Mouse (Mus musculus) MEL (cell line): ENCODE results near the gene Chid1.

ENCODE experiments used
- CTCF ChIP-seq, 3 experiments: IDR thresholded peaks in 2 of 3; conservative IDR thresholded peaks in 1 of 3; 2 replicates each; pipeline ENCODE4 v1.5.1; 2011 to 2012; ENCODE audit warnings: low read length in 3 of 3, low read depth in 2 of 3, mild to moderate bottlenecking in 2 of 3, improper control_type of control experiment in 1 of 3, inconsistent platforms in 1 of 3, mixed read lengths in 1 of 3, moderate library complexity in 1 of 3; ENCODE audit not compliant: control insufficient read depth in 1 of 3, insufficient read depth in 1 of 3, poor library complexity in 1 of 3, severe bottlenecking in 1 of 3
- EP300 ChIP-seq, 2 experiments: IDR thresholded peaks; 2 replicates each; pipeline ENCODE4 v1.6.1; 2011; ENCODE audit warnings: improper control_type of control experiment in 2 of 2, low read length in 2 of 2, low read depth in 1 of 2, mild to moderate bottlenecking in 1 of 2
- JUND ChIP-seq: IDR thresholded peaks from 2 replicates; pipeline ENCODE4 v1.6.1; 2011; ENCODE audit warnings: low read depth, mild to moderate bottlenecking, improper control_type of control experiment, low read length
- MAFK ChIP-seq: IDR thresholded peaks from 2 replicates; pipeline ENCODE4 v1.6.1; 2011; ENCODE audit warnings: low read depth, mild to moderate bottlenecking, low read length, improper control_type of control experiment, borderline replicate concordance
- MAX ChIP-seq: IDR thresholded peaks from 2 replicates; pipeline ENCODE4 v1.6.1; 2011; ENCODE audit warnings: low read length, improper control_type of control experiment
- NELFE ChIP-seq: IDR thresholded peaks from 2 replicates; pipeline ENCODE4 v1.6.1; 2011; ENCODE audit warnings: low read depth, low read length, improper control_type of control experiment
- POLR2A ChIP-seq, 2 experiments: IDR thresholded peaks; 2 replicates each; pipeline ENCODE4 v1.6.1; 2011 to 2012; ENCODE audit warnings: low read length in 2 of 2, mild to moderate bottlenecking in 2 of 2, control low read depth in 1 of 2, improper control_type of control experiment in 1 of 2, low read depth in 1 of 2, moderate library complexity in 1 of 2; ENCODE audit not compliant: control insufficient read depth in 1 of 2, insufficient read depth in 1 of 2, poor library complexity in 1 of 2
- RAD21 ChIP-seq: IDR thresholded peaks from 2 replicates; pipeline ENCODE4 v1.6.1; 2011; ENCODE audit warnings: mild to moderate bottlenecking, low read depth, low read length, improper control_type of control experiment
- RCOR1 ChIP-seq: IDR thresholded peaks from 2 replicates; pipeline ENCODE4 v1.6.1; 2012; ENCODE audit warnings: low read depth, mild to moderate bottlenecking, inconsistent platforms, low read length, improper control_type of control experiment
- SIN3A ChIP-seq: IDR thresholded peaks from 2 replicates; pipeline ENCODE4 v1.6.1; 2012; ENCODE audit warnings: low read length, improper control_type of control experiment, inconsistent platforms
- SMC3 ChIP-seq: IDR thresholded peaks from 2 replicates; pipeline ENCODE4 v1.6.1; 2011; ENCODE audit warnings: low read depth, low read length, improper control_type of control experiment
- TAL1 ChIP-seq: IDR thresholded peaks from 2 replicates; pipeline ENCODE4 v1.6.1; 2012; ENCODE audit warnings: mild to moderate bottlenecking, inconsistent platforms, low read length, moderate library complexity, mixed read lengths
- TCF12 ChIP-seq: IDR thresholded peaks from 2 replicates; pipeline ENCODE4 v1.6.1; 2014; ENCODE audit warnings: low read depth, mild to moderate bottlenecking, inconsistent platforms, low read length, improper control_type of control experiment, moderate library complexity
- UBTF ChIP-seq: IDR thresholded peaks from 2 replicates; pipeline ENCODE4 v1.6.1; 2012; ENCODE audit warnings: low read depth, mild to moderate bottlenecking, inconsistent platforms, low read length, improper control_type of control experiment, moderate library complexity, borderline replicate concordance; ENCODE audit not compliant: insufficient read depth

DNA sequence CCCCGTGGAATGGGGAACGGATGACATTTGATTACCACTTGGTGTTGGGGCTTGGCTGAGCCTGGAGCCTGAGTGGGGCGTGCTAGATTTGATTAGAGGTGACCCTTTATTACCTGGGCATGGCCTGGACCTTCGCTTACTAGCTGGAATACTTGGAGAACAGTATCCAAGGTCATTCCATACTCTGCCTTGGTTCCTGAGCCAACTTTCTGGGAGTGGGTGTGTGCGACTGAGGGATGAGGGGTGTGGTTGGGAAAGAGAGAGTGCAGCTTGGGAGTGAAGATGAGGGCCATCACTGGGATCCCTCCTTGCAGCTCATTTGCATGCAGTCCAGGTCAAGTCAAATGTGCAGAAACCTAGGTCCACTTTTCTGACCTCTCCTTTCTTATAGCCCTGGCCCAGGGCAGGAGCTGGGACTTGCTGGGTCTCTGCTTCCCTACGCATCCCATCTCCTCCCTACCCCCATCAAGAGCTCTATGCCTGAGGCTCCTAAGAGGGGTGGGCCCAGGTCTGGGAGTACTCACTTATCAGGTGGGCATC lies 56.5 kb downstream of the Chid1 start:
- TF ChIP-seq RCOR1 = no peak
- no peak for TF ChIP-seq MAX
- no peak for TF ChIP-seq NELFE
- no peak for TF ChIP-seq EP300 (IDR thresholded peaks at IDR 0.05; ENCODE audit: low read depth in 1 of 2, low read length in 2 of 2)
- TF ChIP-seq MAFK = no peak
- TF ChIP-seq SMC3 = no peak
- TF ChIP-seq JUND = no peak
- no peak for TF ChIP-seq UBTF
- TF ChIP-seq TAL1 = no peak
- no peak for TF ChIP-seq RAD21
- TF ChIP-seq TCF12 = no peak
- TF ChIP-seq CTCF (IDR thresholded peaks at IDR 0.05 in 2 of 3, conservative IDR thresholded peaks at IDR 0.05 in 1 of 3; ENCODE audit: control insufficient read depth in 1 of 3, insufficient read depth in 1 of 3, low read depth in 2 of 3, low read length in 3 of 3, poor library complexity in 1 of 3, severe bottlenecking in 1 of 3) = no peak
- no peak for TF ChIP-seq POLR2A (IDR thresholded peaks at IDR 0.05; ENCODE audit: control insufficient read depth in 1 of 2, insufficient read depth in 1 of 2, low read depth in 1 of 2, low read length in 2 of 2, poor library complexity in 1 of 2)
- no peak for TF ChIP-seq SIN3A
